Mouse (Mus musculus) liver, embryonic 11.5 days (tissue): ENCODE data around the gene Svop. TPM values are rescaled to one million over a fixed set of nuclear protein-coding genes. Genes with fewer than 3 reads are reported as not detected.

ENCODE experiments used
- ATAC-seq: fragments of 200-750 bp; cut with Nextera tagmentation; replicated peaks from 2 replicates; pipeline ENCODE4 v1.8.0; 2017; ENCODE audit warnings: moderate number of reproducible peaks, mild to moderate bottlenecking, moderate TSS enrichment, moderate library complexity; ENCODE audit not compliant: low FRiP score
- DNase-seq: peaks from one replicate; pipeline ENCODE4 v3.0.0-alpha.2; 2017; ENCODE audit warnings: low spot score
- H3K27ac ChIP-seq: fragments of 300-500 bp; sonication (generic); 2 replicates; pipeline ENCODE4 v1.5.1; 2014; ENCODE audit warnings: mild to moderate bottlenecking, low read depth, low read length, control low read depth
- H3K27me3 ChIP-seq: fragments of 300-500 bp; sonication (generic); replicated peaks from 2 replicates; pipeline ENCODE4 v1.6.1; 2014; ENCODE audit warnings: low read length, mixed read lengths; ENCODE audit not compliant: control insufficient read depth, insufficient read depth
- H3K36me3 ChIP-seq: fragments of 300-500 bp; sonication (generic); 2 replicates; pipeline ENCODE4 v1.6.1; 2014; ENCODE audit warnings: mild to moderate bottlenecking, low read length, moderate library complexity, mixed read lengths; ENCODE audit not compliant: control insufficient read depth, insufficient read depth
- H3K4me1 ChIP-seq: fragments of 300-500 bp; sonication (generic); replicated peaks from 2 replicates; pipeline ENCODE4 v1.6.1; 2014; ENCODE audit warnings: low read length, mixed read lengths; ENCODE audit not compliant: control insufficient read depth, insufficient read depth
- H3K4me2 ChIP-seq: fragments of 300-500 bp; sonication (generic); 2 replicates; pipeline ENCODE4 v1.6.1; 2014; ENCODE audit warnings: mild to moderate bottlenecking, control low read depth, moderate library complexity
- H3K4me3 ChIP-seq: fragments of 300-500 bp; sonication (generic); 2 replicates; pipeline ENCODE4 v1.5.1; 2014; ENCODE audit warnings: low read depth, low read length, control low read depth
- H3K9ac ChIP-seq: fragments of 300-500 bp; sonication (generic); 2 replicates; pipeline ENCODE4 v1.6.1; 2014; ENCODE audit warnings: low read depth, low read length, control low read depth
- H3K9me3 ChIP-seq: fragments of 300-500 bp; sonication (generic); 2 replicates; pipeline ENCODE4 v1.6.1; 2016; ENCODE audit warnings: low read length, inconsistent platforms, mixed read lengths; ENCODE audit not compliant: control insufficient read depth
- WGBS: fragments of 180-500 bp; shearing (Covaris S2); extraction: QIAGEN DNeasy Blood & Tissue Kit; methylation state at CpG from one replicate; pipeline ENCODE4 v1.1.7; 2014; 5-methylcytosine and 5-hydroxymethylcytosine counted together
- polyA plus RNA-seq: library from polyadenylated mRNA; unstranded; fragments of >200 nt; fragmentation: Nextera tagmentation; extraction: Ambion mirVana; gene quantifications from 2 replicates; pipeline ENCODE4 v1.2.1, GENCODE M21; 2014

Gene Svop
- polyA plus RNA-seq, 1 experiment from 2014 or later: not detected

- H3K27me3 ChIP-seq: no peaks in the 10 kb centered on the region
- no peaks in the 10 kb centered on the region for H3K4me1 ChIP-seq
- DNase-seq (no peak), ATAC-seq (no peak)
- no peaks in the 10 kb centered on the region for H3K36me3 ChIP-seq
- H3K27ac ChIP-seq: no peak within 1 kb of the TSS
- WGBS: 87% methylated on average over 6 of the region's 6 CpGs
- no peak within 1 kb of the TSS for H3K4me3 ChIP-seq
- no peak within 1 kb of the TSS for H3K9ac ChIP-seq
- no peaks in the 10 kb centered on the region for H3K9me3 ChIP-seq
- H3K4me2 ChIP-seq: no peak within 1 kb of the TSS
Observed at GRCm38 (mm10) chr5:114065161-114065560, 26.2 kb downstream of the Svop start, which contains the start of gene Usp30. Usp30 (plus strand) TSS chr5:114065461.

- no peaks in the 10 kb centered on the region for H3K9me3 ChIP-seq
- no peak overlapping the region for H3K9ac ChIP-seq
- DNase-seq (no peak), ATAC-seq (no peak)
- no peaks in the 10 kb centered on the region for H3K36me3 ChIP-seq
- H3K27ac ChIP-seq: no peak overlapping the region
- WGBS: 74% methylated on average over 4 of the region's 4 CpGs
- no peak overlapping the region for H3K4me3 ChIP-seq
- no peaks in the 10 kb centered on the region for H3K4me1 ChIP-seq
- H3K4me2 ChIP-seq: no peak overlapping the region
- H3K27me3 ChIP-seq: no peaks in the 10 kb centered on the region
Observed at GRCm38 (mm10) chr5:114063958-114064357, 27.4 kb downstream of the Svop start.

- H3K27me3 ChIP-seq: no peaks in the 10 kb centered on the region
- no peak for ATAC-seq
- no peaks in the 10 kb centered on the region for H3K36me3 ChIP-seq
Observed at GRCm38 (mm10) chr5:114061675-114062074, 29.7 kb downstream of the Svop start.

GRCm38 (mm10) chr5:114057129-114057731, 34.1 kb downstream of the Svop start:
- Histone ChIP-seq H3K9me3 (no peaks in the 10 kb centered on the region), H3K27ac (no peak overlapping the region), H3K4me3 (no peak overlapping the region), H3K27me3 (no peaks in the 10 kb centered on the region), H3K36me3 (no peaks in the 10 kb centered on the region), H3K4me1 (no peaks in the 10 kb centered on the region), H3K9ac (no peak overlapping the region), H3K4me2 (no peak overlapping the region)
- no peak for ATAC-seq
- DNase-seq: no peak
- WGBS: 73% methylated on average over 9 of the region's 9 CpGs

More at GRCm38 (mm10) chr5:114061675-114062074, 29.7 kb downstream of the Svop start:
- 42% methylated on average over 7 of the region's 7 CpGs for WGBS
- no peaks in the 10 kb centered on the region for H3K9me3 ChIP-seq
- no peak for DNase-seq
- H3K9ac ChIP-seq: no peak overlapping the region
- H3K4me3 ChIP-seq: no peak overlapping the region
- no peak overlapping the region for H3K4me2 ChIP-seq
- H3K27ac ChIP-seq: no peak overlapping the region
- H3K4me1 ChIP-seq: no peaks in the 10 kb centered on the region

GRCm38 (mm10) chr5:114052246-114052761, 39.1 kb downstream of the Svop start:
- Histone ChIP-seq H3K27me3 (no peaks in the 10 kb centered on the region), H3K9ac (no peak overlapping the region), H3K4me3 (no peak overlapping the region), H3K9me3 (no peaks in the 10 kb centered on the region), H3K27ac (no peak overlapping the region), H3K4me1 (no peaks in the 10 kb centered on the region), H3K4me2 (0 out of 2 replicates have a peak overlapping the region, but pooled peaks have one; percentile 8), H3K36me3 (no peaks in the 10 kb centered on the region)
- peak; percentile 67 for DNase-seq
- ATAC-seq: no peak
- WGBS: 31% methylated on average over 9 of the region's 9 CpGs

- Histone ChIP-seq H3K27ac (no peak overlapping the region), H3K36me3 (no peaks in the 10 kb centered on the region), H3K4me2 (no peak overlapping the region), H3K4me1 (no peaks in the 10 kb centered on the region), H3K9me3 (no peaks in the 10 kb centered on the region), H3K4me3 (no peak overlapping the region), H3K27me3 (no peaks in the 10 kb centered on the region), H3K9ac (no peak overlapping the region)
- DNase-seq (no peak), ATAC-seq (no peak)
- WGBS: 48% methylated on average over 12 of the region's 12 CpGs
Observed at GRCm38 (mm10) chr5:114048731-114049308, 42.5 kb downstream of the Svop start.

- no peaks in the 10 kb centered on the region for H3K36me3 ChIP-seq
- ATAC-seq (no peak), DNase-seq (no peak)
- no peak overlapping the region for H3K4me2 ChIP-seq
- H3K9ac ChIP-seq: no peak overlapping the region
- WGBS: 64% methylated on average over 5 of the region's 5 CpGs
- H3K9me3 ChIP-seq: no peaks in the 10 kb centered on the region
- H3K4me1 ChIP-seq: 0 out of 2 replicates have a peak, but pooled peaks cover under 1% of the 10 kb centered on the region
- no peak overlapping the region for H3K4me3 ChIP-seq
- no peak overlapping the region for H3K27ac ChIP-seq
- H3K27me3 ChIP-seq: no peaks in the 10 kb centered on the region
Observed at GRCm38 (mm10) chr5:114047182-114047581, 44.2 kb downstream of the Svop start.

- Histone ChIP-seq H3K27me3 (no peaks in the 10 kb centered on the region), H3K4me3 (no peak overlapping the region), H3K4me2 (no peak overlapping the region), H3K4me1 (peaks cover 4% of the 10 kb centered on the region; the same call in 1 of the 2 replicates), H3K36me3 (no peaks in the 10 kb centered on the region), H3K9me3 (no peaks in the 10 kb centered on the region), H3K27ac (no peak overlapping the region), H3K9ac (no peak overlapping the region)
- WGBS: 52% methylated on average over 3 of the region's 3 CpGs
- ATAC-seq (no peak), DNase-seq (no peak)
Observed at GRCm38 (mm10) chr5:114046604-114047003, 44.8 kb downstream of the Svop start.

- ATAC-seq: no peak
- no peak overlapping the region for H3K4me3 ChIP-seq
- 54% methylated on average over 3 of the region's 3 CpGs for WGBS
Observed at GRCm38 (mm10) chr5:114046151-114046550, 45.2 kb downstream of the Svop start.

More at GRCm38 (mm10) chr5:114046151-114046550, 45.2 kb downstream of the Svop start:
- Histone ChIP-seq H3K9ac (no peak overlapping the region), H3K9me3 (no peaks in the 10 kb centered on the region), H3K27ac (no peak overlapping the region), H3K4me2 (no peak overlapping the region), H3K36me3 (no peaks in the 10 kb centered on the region), H3K4me1 (peaks cover 5% of the 10 kb centered on the region; the same call in 1 of the 2 replicates), H3K27me3 (no peaks in the 10 kb centered on the region)
- DNase-seq: no peak
